Mouse (Mus musculus) kidney, postnatal 0 days (tissue): ENCODE measurements around the gene Rasgrp1. TPM values are rescaled to one million over a fixed set of nuclear protein-coding genes. Genes with fewer than 3 reads are reported as not detected.

ENCODE experiments used
- ATAC-seq: fragments of 200-750 bp; cut with Nextera tagmentation; replicated peaks from 2 replicates; pipeline ENCODE4 v1.8.0; 2017; ENCODE audit warnings: low read depth, moderate number of reproducible peaks, moderate TSS enrichment, moderate library complexity; ENCODE audit not compliant: low FRiP score
- DNase-seq: peaks from one replicate; pipeline ENCODE4 v3.0.0-alpha.2; 2016; ENCODE audit warnings: low spot score
- H3K27ac ChIP-seq: fragments of 300-500 bp; sonication (generic); 2 replicates; pipeline ENCODE4 v1.5.1; 2014; ENCODE audit warnings: mild to moderate bottlenecking
- H3K27me3 ChIP-seq: fragments of 300-500 bp; sonication (generic); 2 replicates; pipeline ENCODE4 v1.6.1; 2014; ENCODE audit warnings: low read length, mixed read lengths; ENCODE audit not compliant: insufficient read depth
- H3K36me3 ChIP-seq: fragments of 300-500 bp; sonication (generic); 2 replicates; pipeline ENCODE4 v1.6.1; 2014; ENCODE audit warnings: low read length, mixed read lengths; ENCODE audit not compliant: insufficient read depth
- H3K4me1 ChIP-seq: fragments of 300-500 bp; sonication (generic); replicated peaks from 2 replicates; pipeline ENCODE4 v1.6.1; 2014; ENCODE audit warnings: antibody characterized with exemption, low read length, mixed read lengths; ENCODE audit not compliant: insufficient read depth
- H3K4me2 ChIP-seq: fragments of 300-500 bp; sonication (generic); 2 replicates; pipeline ENCODE4 v1.6.1; 2014; ENCODE audit warnings: mild to moderate bottlenecking, low read length, moderate library complexity, mixed read lengths
- H3K4me3 ChIP-seq: fragments of 300-500 bp; sonication (generic); replicated peaks from 2 replicates; pipeline ENCODE4 v1.5.1; 2014; ENCODE audit warnings: low read depth, low read length
- H3K9ac ChIP-seq: fragments of 300-500 bp; sonication (generic); 2 replicates; pipeline ENCODE4 v1.6.1; 2014; ENCODE audit warnings: low read depth, low read length
- H3K9me3 ChIP-seq: fragments of 300-500 bp; sonication (generic); replicated peaks from 2 replicates; pipeline ENCODE4 v1.6.1; 2016; ENCODE audit warnings: low read length, inconsistent platforms, mixed read lengths
- CTCF ChIP-seq: IDR thresholded peaks from 2 replicates; pipeline ENCODE4 v1.5.1; 2016; ENCODE audit warnings: antibody characterized with exemption, low read depth, mild to moderate bottlenecking, moderate library complexity
- WGBS: fragments of 180-500 bp; shearing (Covaris S2); extraction: QIAGEN DNeasy Blood & Tissue Kit; methylation state at CpG from one replicate; pipeline ENCODE4 v1.1.7; 2014; 5-methylcytosine and 5-hydroxymethylcytosine counted together
- polyA plus RNA-seq: library from polyadenylated mRNA; unstranded; fragments of >200 nt; fragmentation: Nextera tagmentation; extraction: Ambion mirVana; gene quantifications from 2 replicates; pipeline ENCODE4 v1.2.1, GENCODE M21; 2015

Rasgrp1 gene
- polyA plus RNA-seq, 1 experiment from 2014 or later, result 0.46 TPM

DNA sequence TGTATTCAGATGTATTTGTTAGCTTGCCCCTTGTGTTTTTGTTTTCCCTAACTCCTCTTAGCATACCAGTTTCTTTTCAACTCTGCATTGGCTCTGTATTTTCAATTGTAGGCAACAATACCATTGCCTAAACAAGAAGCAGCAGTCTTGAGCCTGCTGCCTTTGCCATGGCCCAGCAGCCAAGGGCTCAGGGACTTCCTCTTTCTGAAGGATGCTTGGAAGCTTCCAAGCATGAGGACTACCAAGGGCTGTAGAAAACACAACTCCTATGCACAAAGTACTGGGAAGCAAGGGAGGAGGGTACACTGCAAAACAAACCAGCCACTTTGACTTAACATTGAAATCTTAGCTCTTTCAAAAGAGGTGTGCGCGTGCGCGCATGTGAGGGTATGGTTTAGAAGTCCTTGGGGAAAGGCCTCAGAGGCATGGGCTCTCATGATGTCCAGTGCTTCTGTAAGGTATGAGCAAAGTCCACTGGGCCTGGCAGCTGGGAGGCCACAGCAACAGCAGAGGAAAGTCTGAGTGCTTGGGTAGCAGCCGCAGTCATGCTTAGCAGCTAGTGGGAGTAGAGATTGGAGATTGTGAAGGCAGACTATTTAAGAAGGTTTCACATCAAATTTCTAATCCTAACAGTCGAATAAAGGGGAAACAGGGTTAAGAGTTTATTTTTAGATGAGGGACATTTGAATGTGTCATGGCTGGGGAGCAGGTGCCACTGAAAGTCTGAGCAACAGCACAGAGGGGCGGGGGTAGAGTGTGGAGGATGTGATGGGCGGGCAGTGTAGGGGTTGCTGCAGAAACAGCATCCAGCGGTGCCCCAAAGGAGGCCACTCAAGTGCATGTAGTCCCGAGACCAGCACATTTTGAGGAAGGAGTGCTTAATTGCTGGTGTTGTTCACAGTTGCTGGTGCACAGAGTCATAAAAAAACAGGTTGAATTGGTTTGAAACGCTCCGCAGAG is 39.1 kb downstream of the Rasgrp1 start:
- H3K4me2 ChIP-seq, result no peak overlapping the region
- no peak overlapping the region for H3K9ac ChIP-seq
- no peaks in the 10 kb centered on the region for H3K36me3 ChIP-seq
- ATAC-seq (no peak), DNase-seq (no peak)
- H3K4me1 ChIP-seq, result no peaks in the 10 kb centered on the region
- no peak for TF ChIP-seq CTCF
- H3K9me3 ChIP-seq, result no peaks in the 10 kb centered on the region
- 80% methylated on average over 12 of the region's 12 CpGs for WGBS
- H3K27ac ChIP-seq, result no peak overlapping the region
- H3K4me3 ChIP-seq, result no peak overlapping the region
- no peaks in the 10 kb centered on the region for H3K27me3 ChIP-seq

DNA sequence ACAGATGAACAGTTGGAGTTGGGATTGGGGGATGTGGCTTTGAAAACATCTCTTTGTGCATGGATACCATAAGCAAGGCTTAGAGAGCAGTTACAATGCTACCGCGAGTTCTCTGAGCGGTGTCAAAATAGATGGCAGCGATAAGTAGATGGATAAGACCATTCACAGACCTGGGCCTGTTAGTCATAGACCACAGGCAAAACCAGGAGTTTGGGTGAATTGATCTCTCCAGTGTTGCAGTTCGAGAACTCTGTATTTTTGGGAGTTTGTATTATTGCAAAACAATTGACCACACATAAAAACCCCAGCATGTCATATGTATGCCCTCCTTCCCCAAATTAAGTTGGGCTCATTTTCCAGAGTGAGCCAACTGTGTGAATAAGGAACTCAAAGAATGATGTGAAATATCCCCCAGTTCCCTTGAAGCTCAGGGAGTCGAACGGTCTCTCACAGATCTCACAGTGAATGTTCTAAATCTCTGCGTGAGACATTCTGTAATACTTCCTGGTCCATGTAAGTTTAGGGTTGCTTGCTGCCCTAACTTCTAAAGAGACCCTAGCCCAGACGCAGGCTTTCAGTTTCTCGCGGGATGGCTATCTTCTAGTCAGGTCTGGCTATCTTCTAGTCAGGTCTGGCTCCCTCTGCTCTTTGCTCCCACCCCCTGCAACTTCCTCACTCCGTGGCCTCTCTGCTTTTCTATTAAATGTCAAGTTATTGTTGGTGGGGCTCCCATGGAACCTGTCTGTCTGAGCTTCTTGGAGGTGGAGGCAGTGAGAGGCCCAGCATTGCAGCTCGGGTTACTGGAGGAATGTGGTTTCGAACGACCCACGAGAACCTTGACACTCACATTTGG is 43.0 kb downstream of the Rasgrp1 start:
- no peaks in the 10 kb centered on the region for H3K36me3 ChIP-seq
- no peaks in the 10 kb centered on the region for H3K4me1 ChIP-seq
- 78% methylated on average over 16 of the region's 16 CpGs for WGBS
- no peaks in the 10 kb centered on the region for H3K27me3 ChIP-seq
- no peak overlapping the region for H3K9ac ChIP-seq
- H3K4me2 ChIP-seq, result no peak overlapping the region
- no peak for TF ChIP-seq CTCF
- DNase-seq (no peak), ATAC-seq (no peak)
- H3K4me3 ChIP-seq, result no peak overlapping the region
- H3K27ac ChIP-seq, result no peak overlapping the region
- H3K9me3 ChIP-seq, result no peaks in the 10 kb centered on the region

- no peak for ATAC-seq
- 88% methylated on average over 7 of the region's 7 CpGs for WGBS
- H3K4me3 ChIP-seq, result no peak overlapping the region
- H3K36me3 ChIP-seq, result no peaks in the 10 kb centered on the region
- DNase-seq, result no peak
- no peaks in the 10 kb centered on the region for H3K27me3 ChIP-seq
- no peaks in the 10 kb centered on the region for H3K4me1 ChIP-seq
- H3K4me2 ChIP-seq, result no peak overlapping the region
- TF ChIP-seq CTCF, result no peak
- no peak overlapping the region for H3K9ac ChIP-seq
- H3K9me3 ChIP-seq, result no peaks in the 10 kb centered on the region
- H3K27ac ChIP-seq, result no peak overlapping the region
Observed at GRCm38 (mm10) chr2:117288291-117288690, 54.5 kb downstream of the Rasgrp1 start.

DNA sequence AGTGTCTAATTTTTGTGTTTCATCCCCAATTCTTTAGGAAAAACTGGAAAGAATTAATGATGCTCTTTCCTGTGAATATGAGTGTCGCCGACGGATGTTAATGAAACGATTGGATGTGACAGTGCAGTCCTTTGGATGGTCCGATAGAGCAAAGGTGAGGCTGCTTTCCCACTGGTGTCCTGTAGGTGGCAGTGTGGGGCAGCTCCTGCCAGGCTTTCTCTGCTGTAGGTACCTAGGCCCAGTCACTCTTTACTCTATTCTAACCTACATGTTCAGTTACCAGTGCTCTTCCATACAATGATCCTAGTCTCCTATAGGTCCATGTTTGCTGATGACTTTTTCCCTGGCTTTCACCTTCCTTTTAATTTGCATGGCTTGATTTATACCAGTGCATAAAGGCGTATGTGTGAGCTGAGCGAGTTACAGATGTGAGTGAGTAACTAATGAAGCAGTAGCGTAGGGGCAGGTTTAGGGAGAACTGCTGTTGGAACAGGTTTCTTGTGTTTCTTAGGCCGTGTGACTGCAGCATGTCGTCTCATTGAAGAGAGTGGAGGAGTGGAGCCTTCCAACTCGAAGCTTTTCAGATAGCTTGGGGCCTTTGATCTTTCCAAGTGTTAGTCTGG is 78.9 kb downstream of the Rasgrp1 start:
- H3K36me3 ChIP-seq, result peaks cover 23% of the 10 kb centered on the region
- 67% methylated on average over 11 of the region's 11 CpGs for WGBS
- no peaks in the 10 kb centered on the region for H3K9me3 ChIP-seq
- H3K4me1 ChIP-seq, result no peaks in the 10 kb centered on the region
- H3K27ac ChIP-seq, result no peak overlapping the region
- H3K4me2 ChIP-seq, result no peak overlapping the region
- peak; percentile 57 for DNase-seq
- no peaks in the 10 kb centered on the region for H3K27me3 ChIP-seq
- peak; percentile 95 for TF ChIP-seq CTCF
- peak; percentile 21; the same call in 1 of the 2 replicates for ATAC-seq
- no peak overlapping the region for H3K4me3 ChIP-seq
- H3K9ac ChIP-seq, result no peak overlapping the region

- no peak overlapping the region for H3K9ac ChIP-seq
- TF ChIP-seq CTCF, result no peak
- 80% methylated on average over 5 of the region's 5 CpGs for WGBS
- H3K9me3 ChIP-seq, result no peaks in the 10 kb centered on the region
- no peak for ATAC-seq
- H3K36me3 ChIP-seq, result peaks cover 22% of the 10 kb centered on the region
- H3K27me3 ChIP-seq, result no peaks in the 10 kb centered on the region
- no peak overlapping the region for H3K27ac ChIP-seq
- H3K4me3 ChIP-seq, result no peak overlapping the region
- no peaks in the 10 kb centered on the region for H3K4me1 ChIP-seq
- H3K4me2 ChIP-seq, result no peak overlapping the region
- no peak for DNase-seq
Observed at GRCm38 (mm10) chr2:117262184-117262583, 80.6 kb downstream of the Rasgrp1 start.

DNA sequence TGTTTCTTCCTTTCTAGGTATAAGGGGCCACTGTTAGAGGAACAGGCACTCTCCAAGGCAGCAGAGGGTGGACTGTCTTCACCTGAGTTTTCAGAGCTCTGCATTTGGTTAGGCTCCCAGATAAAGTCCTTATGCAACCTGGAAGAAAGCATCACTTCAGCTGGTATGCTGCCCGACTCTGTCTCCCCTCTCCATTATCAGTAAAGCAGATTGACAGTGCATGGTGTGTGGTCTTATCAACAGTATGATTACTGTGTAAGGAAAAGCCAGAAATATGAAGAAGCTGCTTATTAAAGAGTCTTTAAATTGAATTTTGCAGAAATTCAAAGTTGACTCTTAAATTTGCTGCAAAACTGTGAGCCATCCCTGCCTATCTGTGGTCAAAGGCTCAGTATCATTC is 85.2 kb downstream of the Rasgrp1 start:
- 89% methylated on average over 1 of the region's 1 CpGs for WGBS
- Histone ChIP-seq H3K27ac (no peak overlapping the region), H3K4me3 (no peak overlapping the region), H3K9ac (no peak overlapping the region), H3K27me3 (no peaks in the 10 kb centered on the region), H3K9me3 (no peaks in the 10 kb centered on the region), H3K4me1 (no peaks in the 10 kb centered on the region), H3K4me2 (no peak overlapping the region), H3K36me3 (0 out of 2 replicates have a peak, but pooled peaks cover 9% of the 10 kb centered on the region)
- TF ChIP-seq CTCF, result no peak
- DNase-seq (no peak), ATAC-seq (no peak)
